Mouse (Mus musculus) duodenum, adult 2 months (tissue): Measurements from ENCODE around the gene Ogfod1. TPM values are rescaled to one million over a fixed set of nuclear protein-coding genes. Genes with fewer than 3 reads are reported as not detected.

Experiments used
- polyA plus RNA-seq: library from polyadenylated mRNA; depleted of rRNA; stranded (reverse); fragments of >200 nt; gene quantifications from 2 replicates; pipeline ENCODE4 v1.2.3, GENCODE M21; 2012; ENCODE audit warnings: low replicate concordance; rRNA removed

Gene Ogfod1
- polyA plus RNA-seq, result 1.3 and 1.6 TPM in 2 replicates

DNA sequence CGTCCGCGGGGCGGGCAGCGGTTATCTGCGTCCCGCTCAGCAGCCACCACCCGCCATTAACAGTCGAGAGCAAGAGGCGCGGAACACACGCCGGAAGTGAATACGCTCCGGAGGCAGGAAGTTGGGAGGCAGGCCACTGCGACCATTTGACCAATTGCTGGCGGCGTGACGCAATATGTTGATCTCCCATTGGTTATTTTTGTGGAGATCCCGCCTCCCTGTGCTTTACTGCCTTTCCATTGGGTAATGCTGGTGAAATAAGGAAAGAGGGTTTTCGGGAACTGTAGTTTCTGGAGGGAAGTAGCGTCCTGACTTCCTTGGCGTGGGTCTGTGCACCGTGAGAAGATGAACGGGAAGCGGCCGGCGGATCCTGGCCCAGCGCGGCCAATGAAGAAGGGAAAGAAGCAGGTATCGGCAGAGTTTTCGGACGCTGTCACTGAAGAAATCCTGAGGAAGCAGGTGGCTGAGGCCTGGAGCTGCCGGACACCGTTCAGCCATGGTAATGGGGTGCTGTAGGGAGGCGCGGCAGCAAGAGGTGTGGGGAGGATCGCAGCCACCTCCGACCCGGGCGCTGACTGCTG is at the start of gene Ogfod1, which contains the start of gene Nudt21:
TSS of gene Ogfod1 (plus strand) at position 255 of the 581 bp plus-strand sequence.
TSS of gene Nudt21 (minus strand) at position 88 of the 581 bp plus-strand sequence.

DNA sequence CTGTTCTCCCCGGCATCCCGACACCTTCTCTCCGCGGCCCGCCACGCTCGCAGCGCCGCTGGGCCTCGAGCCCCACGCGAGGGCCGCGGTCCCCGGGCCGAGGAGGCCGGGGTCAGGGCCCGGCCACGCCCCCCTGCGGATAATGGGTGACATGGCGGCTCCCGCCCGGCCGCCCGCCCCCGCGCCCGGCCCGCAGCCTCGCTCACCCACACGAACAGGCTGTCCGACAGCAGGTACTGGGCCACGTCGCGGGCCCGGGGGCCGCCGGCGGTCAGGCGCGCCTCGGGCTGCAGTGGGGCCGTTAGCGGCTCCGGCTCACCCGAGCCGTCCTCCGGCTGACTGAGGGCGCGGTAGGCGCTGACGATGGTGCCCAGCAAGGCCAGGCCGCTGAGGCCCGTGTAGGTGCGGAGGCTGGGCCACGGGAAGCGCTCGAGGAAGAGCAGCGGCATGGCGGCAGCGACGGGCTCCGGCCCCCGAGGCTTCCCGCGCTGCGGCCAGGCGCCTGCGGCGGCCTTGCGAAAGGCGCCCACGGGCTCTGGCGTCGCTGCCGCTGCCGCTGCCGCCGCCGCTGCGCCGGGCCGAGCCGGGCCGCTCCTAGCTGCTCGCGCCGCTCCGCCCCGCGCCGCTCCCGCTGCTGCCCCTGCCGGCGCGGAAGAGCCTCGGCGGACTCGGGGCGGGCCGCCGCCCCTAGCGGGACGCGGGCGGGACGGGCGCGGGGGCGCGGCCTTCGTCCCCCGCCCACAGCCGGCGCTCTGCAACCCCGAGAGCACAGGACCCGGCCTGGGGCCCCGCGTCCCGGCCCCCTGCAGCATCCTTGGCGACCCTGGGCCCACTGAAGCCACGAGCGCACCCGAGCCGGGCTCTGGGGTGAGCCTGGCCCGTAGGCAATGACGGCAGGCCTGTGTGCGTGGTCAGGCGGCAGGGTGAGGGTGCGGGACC is 24.7 kb upstream of the Ogfod1 start, which contains the start of gene Amfr:
TSS of gene Amfr (minus strand) at position 830 of the 939 bp plus-strand sequence.

DNA sequence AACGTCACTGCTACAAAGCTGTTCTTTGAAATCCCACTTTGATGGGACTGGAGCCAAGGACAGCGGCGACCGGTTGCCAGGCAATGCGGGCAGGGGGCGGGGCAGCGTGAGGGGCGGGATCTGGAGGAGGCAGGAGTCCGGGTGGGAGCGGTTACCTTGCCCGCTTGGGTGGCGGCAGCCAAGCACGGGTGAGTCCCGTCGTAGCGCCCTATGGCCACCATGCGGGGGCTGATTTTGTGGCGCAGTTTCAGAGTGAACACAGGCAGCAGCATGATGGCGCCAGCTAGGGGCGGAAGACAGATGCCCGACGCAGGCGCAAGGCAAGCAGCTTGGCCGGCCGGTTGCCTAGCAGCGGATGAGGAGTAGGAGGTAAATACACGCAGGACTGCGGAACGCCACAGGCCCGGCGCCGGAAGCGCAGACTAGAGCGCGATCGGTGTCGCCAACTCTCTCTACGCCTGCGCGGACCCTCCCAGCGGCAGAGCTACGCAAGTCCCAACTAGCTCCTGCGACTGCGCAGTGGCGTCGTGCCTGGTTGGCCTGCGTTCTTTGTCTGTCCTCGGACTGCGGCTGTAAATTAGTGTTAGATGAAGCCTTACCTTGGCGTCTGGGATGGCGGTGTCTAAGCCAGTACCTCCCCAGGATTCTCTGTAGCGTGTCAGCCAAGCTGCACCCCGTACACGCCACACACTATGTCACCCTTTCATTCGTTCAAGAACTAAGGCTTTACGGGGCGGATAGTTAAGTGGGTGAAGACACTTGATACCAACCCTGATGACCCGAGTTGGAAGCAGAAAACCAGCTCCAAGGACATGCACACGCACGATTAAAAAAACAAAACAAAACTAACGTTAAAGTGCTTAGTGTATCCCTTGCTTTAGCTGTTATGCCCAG is 61.3 kb downstream of the Ogfod1 start, which contains the start of gene Bbs2:
TSS of gene Bbs2 (minus strand) at position 848 of the 894 bp plus-strand sequence.

Other genes with a start within 250 kb of the Ogfod1 start
- 10.5 and 15.2 TPM in 2 replicates for gene Gnao1, start 227.2 kb upstream of the Ogfod1 start, polyA plus RNA-seq
- 50.2 and 92.0 TPM in 2 replicates for gene Amfr, start 24.4 kb upstream of the Ogfod1 start, polyA plus RNA-seq
- gene Nudt21, start 167 bp upstream of the Ogfod1 start, polyA plus RNA-seq, result 90.2 and 110 TPM in 2 replicates
- 4.4 and 5.7 TPM in 2 replicates for gene Bbs2, start 61.7 kb downstream of the Ogfod1 start, polyA plus RNA-seq
- not detected in 2 replicates for gene Mt4, start 100.0 kb downstream of the Ogfod1 start, polyA plus RNA-seq
- 1.6 and 2.2 TPM in 2 replicates for gene Mt3, start 115.4 kb downstream of the Ogfod1 start, polyA plus RNA-seq
- gene Mt2, start 135.5 kb downstream of the Ogfod1 start, polyA plus RNA-seq, result 30.7 and 76.9 TPM in 2 replicates
- 1,406 and 2,937 TPM in 2 replicates for gene Mt1, start 141.9 kb downstream of the Ogfod1 start, polyA plus RNA-seq
- 4.1 and 6.2 TPM in 2 replicates for gene Nup93, start 177.4 kb downstream of the Ogfod1 start, polyA plus RNA-seq